Mouse (Mus musculus) heart, embryonic 14.5 days (tissue): ENCODE measurements at regions not wholly inside any gene's neighbourhood (a gene's known extent, or its start where the extent isn't known, plus 50 kb on each side); places are given as distances from the start of the nearest gene placed in this dataset.
A peak's percentile ranks its signal among the peaks of the same experiment; 100 is the strongest.
"Not testable (repeated sequence)": the region's sequence is repeated elsewhere in the genome, so short reads cannot be mapped to it uniquely, and the experiment has no call there.

Experiments
- ATAC-seq: fragments of 200-750 bp; cut with Nextera tagmentation; 2 replicates; pipeline ENCODE4 v1.8.0; 2017; ENCODE audit warnings: low read depth, moderate TSS enrichment; ENCODE audit not compliant: insufficient number of reproducible peaks, insufficient read depth, low FRiP score
- H3K27ac ChIP-seq, 2 experiments: fragments of 200-500 bp in 1 of 2; fragments of 300-500 bp in 1 of 2; sonication (generic) in 1 of 2; replicated peaks in 1 of 2; 2 replicates each; pipeline ENCODE4 v1.5.1; 2012 to 2014; ENCODE audit warnings: low read depth in 2 of 2, low read length in 2 of 2, control low read depth in 1 of 2, mild to moderate bottlenecking in 1 of 2, mixed read lengths in 1 of 2; ENCODE audit not compliant: control insufficient read depth in 1 of 2, insufficient read depth in 1 of 2
- H3K27me3 ChIP-seq: fragments of 300-500 bp; sonication (generic); 2 replicates; pipeline ENCODE4 v1.6.1; 2014; ENCODE audit warnings: mild to moderate bottlenecking, low read length, control low read depth; ENCODE audit not compliant: control insufficient read depth, insufficient read depth
- H3K36me3 ChIP-seq: fragments of 300-500 bp; sonication (generic); 2 replicates; pipeline ENCODE4 v1.6.1; 2014; ENCODE audit warnings: mild to moderate bottlenecking, control low read depth, low read length, mixed read lengths; ENCODE audit not compliant: control insufficient read depth, insufficient read depth
- H3K4me1 ChIP-seq, 2 experiments: fragments of 200-500 bp in 1 of 2; fragments of 300-500 bp in 1 of 2; sonication (generic) in 1 of 2; 2 replicates each; pipeline ENCODE4 v1.6.1; 2012 to 2014; ENCODE audit warnings: low read length in 2 of 2, control low read depth in 1 of 2, mixed read lengths in 1 of 2; ENCODE audit not compliant: control insufficient read depth in 2 of 2, insufficient read depth in 2 of 2
- H3K4me2 ChIP-seq: fragments of 300-500 bp; sonication (generic); 2 replicates; pipeline ENCODE4 v1.6.1; 2014; ENCODE audit warnings: mild to moderate bottlenecking, low read length
- H3K4me3 ChIP-seq, 2 experiments: fragments of 200-500 bp in 1 of 2; fragments of 300-500 bp in 1 of 2; sonication (generic) in 1 of 2; 2 replicates each; pipeline ENCODE4 v1.5.1; 2012 to 2014; ENCODE audit warnings: low read length in 2 of 2, mild to moderate bottlenecking in 2 of 2, control low read depth in 1 of 2, low read depth in 1 of 2, moderate library complexity in 1 of 2; ENCODE audit not compliant: control insufficient read depth in 1 of 2, insufficient read depth in 1 of 2
- H3K9ac ChIP-seq: fragments of 300-500 bp; sonication (generic); 2 replicates; pipeline ENCODE4 v1.6.1; 2014; ENCODE audit warnings: mild to moderate bottlenecking, low read length
- H3K9me3 ChIP-seq: fragments of 300-500 bp; sonication (generic); 2 replicates; pipeline ENCODE4 v1.6.1; 2016; ENCODE audit warnings: low read length, control low read depth; ENCODE audit not compliant: control insufficient read depth
- WGBS: fragments of 180-500 bp; shearing (Covaris S2); extraction: QIAGEN DNeasy Blood & Tissue Kit; methylation state at CpG from one replicate; pipeline ENCODE4 v1.1.7; 2014; 5-methylcytosine and 5-hydroxymethylcytosine counted together

- Histone ChIP-seq H3K9me3 (no peaks in the 10 kb centered on the region), H3K4me3 (no peak overlapping the region), H3K27ac (peak overlapping the region in 1 of 2 experiments; percentile 32; a peak in 2 of 4 replicates), H3K36me3 (no peaks in the 10 kb centered on the region), H3K9ac (no peak overlapping the region), H3K4me2 (no peak overlapping the region), H3K4me1 (peaks cover 0 to 4% of the 10 kb centered on the region in 2 experiments; a peak in 2 of 4 replicates), H3K27me3 (no peaks in the 10 kb centered on the region)
- ATAC-seq: no peak
- WGBS: 71% methylated on average over 6 of the region's 6 CpGs
Observed at GRCm38 (mm10) chr16:9091790-9092189, 261.9 kb downstream of the 1810013L24Rik start.

- Histone ChIP-seq H3K27me3 (no peaks in the 10 kb centered on the region), H3K4me2 (no peak overlapping the region), H3K9ac (no peak overlapping the region), H3K27ac (peak overlapping the region; percentile 3 to 32; a peak in 2 of 4 replicates), H3K36me3 (no peaks in the 10 kb centered on the region), H3K9me3 (no peaks in the 10 kb centered on the region), H3K4me3 (no peak overlapping the region), H3K4me1 (peaks cover 0 to 4% of the 10 kb centered on the region in 2 experiments; a peak in 2 of 4 replicates)
- 46% methylated on average over 11 of the region's 11 CpGs for WGBS
- ATAC-seq: no peak
Observed at GRCm38 (mm10) chr16:9092191-9092848, 262.4 kb downstream of the 1810013L24Rik start.

- Histone ChIP-seq H3K36me3 (no peaks in the 10 kb centered on the region), H3K27ac (no peak overlapping the region), H3K4me2 (no peak overlapping the region), H3K9me3 (no peaks in the 10 kb centered on the region), H3K4me1 (peaks cover 0 to 4% of the 10 kb centered on the region in 2 experiments; a peak in 2 of 4 replicates), H3K4me3 (no peak overlapping the region), H3K9ac (no peak overlapping the region), H3K27me3 (no peaks in the 10 kb centered on the region)
- WGBS: 64% methylated on average over 2 of the region's 2 CpGs
- no peak for ATAC-seq
Observed at GRCm38 (mm10) chr16:9093593-9093992, 263.7 kb downstream of the 1810013L24Rik start.

- H3K27me3 ChIP-seq: no peaks in the 10 kb centered on the region
- no peaks in the 10 kb centered on the region for H3K9me3 ChIP-seq
- H3K4me3 ChIP-seq: no peak overlapping the region
- 58% methylated on average over 5 of the region's 5 CpGs for WGBS
- no peak for ATAC-seq
- H3K9ac ChIP-seq: no peak overlapping the region
- no peaks in the 10 kb centered on the region for H3K36me3 ChIP-seq
- H3K27ac ChIP-seq: no peak overlapping the region
- peaks cover 0 to 4% of the 10 kb centered on the region in 2 experiments; a peak in 2 of 4 replicates for H3K4me1 ChIP-seq
- H3K4me2 ChIP-seq: no peak overlapping the region
Observed at GRCm38 (mm10) chr16:9094201-9094600, 264.3 kb downstream of the 1810013L24Rik start.

- Histone ChIP-seq H3K9ac (no peak overlapping the region), H3K4me1 (no peaks in the 10 kb centered on the region), H3K4me3 (no peak overlapping the region), H3K9me3 (peaks cover 5% of the 10 kb centered on the region; the same call in 1 of the 2 replicates), H3K36me3 (no peaks in the 10 kb centered on the region), H3K4me2 (no peak overlapping the region), H3K27ac (no peak overlapping the region), H3K27me3 (no peaks in the 10 kb centered on the region)
- ATAC-seq: no peak
- WGBS: 89% methylated on average over 11 of the region's 11 CpGs
Observed at GRCm38 (mm10) chr16:9106211-9106610, 276.3 kb downstream of the 1810013L24Rik start.

GRCm38 (mm10) chr16:9106676-9107075, 276.8 kb downstream of the 1810013L24Rik start:
- H3K27me3 ChIP-seq, H3K4me1 ChIP-seq, H3K27ac ChIP-seq, H3K9me3 ChIP-seq, ATAC-seq, H3K36me3 ChIP-seq, H3K4me3 ChIP-seq, H3K4me2 ChIP-seq, H3K9ac ChIP-seq: not testable (repeated sequence)
- WGBS: 85% methylated on average over 8 of the region's 8 CpGs

GRCm38 (mm10) chr16:9113801-9114200, 283.9 kb downstream of the 1810013L24Rik start:
- Histone ChIP-seq H3K36me3 (no peaks in the 10 kb centered on the region), H3K9ac (no peak overlapping the region), H3K27ac (no peak overlapping the region), H3K9me3 (peaks cover 2% of the 10 kb centered on the region; the same call in 1 of the 2 replicates), H3K4me2 (no peak overlapping the region), H3K4me3 (no peak overlapping the region), H3K27me3 (no peaks in the 10 kb centered on the region), H3K4me1 (no peaks in the 10 kb centered on the region)
- ATAC-seq: no peak
- 89% methylated on average over 3 of the region's 3 CpGs for WGBS

- Histone ChIP-seq H3K4me2 (no peak overlapping the region), H3K36me3 (no peaks in the 10 kb centered on the region), H3K9me3 (no peaks in the 10 kb centered on the region), H3K27me3 (no peaks in the 10 kb centered on the region), H3K4me1 (no peaks in the 10 kb centered on the region), H3K4me3 (no peak overlapping the region), H3K9ac (no peak overlapping the region), H3K27ac (no peak overlapping the region)
- WGBS: 63% methylated on average over 5 of the region's 5 CpGs
- ATAC-seq: no peak
Observed at GRCm38 (mm10) chr16:9115548-9115947, 285.6 kb downstream of the 1810013L24Rik start.
